ENCODE assay signal across 13 mouse cellular contexts in the genomic region with DNA sequence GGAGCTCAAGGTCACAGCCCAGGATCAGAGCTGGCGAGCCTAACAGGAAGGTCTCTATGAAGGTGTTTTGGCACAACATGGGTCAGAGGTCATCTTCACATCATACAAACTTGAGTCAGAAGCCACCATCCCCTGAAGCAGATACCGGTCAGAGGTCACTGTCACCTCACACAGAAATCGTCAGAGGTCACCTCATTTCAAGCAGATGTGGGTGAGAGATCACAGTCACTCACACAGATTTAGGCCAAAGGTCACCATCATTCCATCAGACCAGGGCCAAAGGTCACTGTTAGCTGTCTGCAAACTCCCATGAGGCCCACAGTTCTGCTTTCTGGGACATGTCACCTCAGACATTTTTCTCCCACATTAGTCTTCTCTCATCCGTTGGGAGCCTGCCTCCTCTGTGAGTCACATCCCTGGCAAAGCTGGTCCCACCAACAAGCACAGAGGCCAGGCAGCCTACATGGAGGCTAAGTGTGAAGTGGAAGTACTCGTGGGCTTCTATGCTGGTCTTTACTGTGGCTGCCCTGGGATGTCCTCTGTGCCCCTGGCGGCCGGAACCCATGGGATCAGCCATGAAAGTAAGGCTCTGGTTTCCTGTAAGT. TPM values are rescaled to one million over a fixed set of nuclear protein-coding genes. Genes with fewer than 3 reads are reported as not detected.
DNase-seq lines count a peak whose midpoint lies in the region; ATAC-seq and TF ChIP-seq lines count a peak whose summit lies in the region.
"Had no signal": no experiment of that assay in that cellular context is flagged by ENCODE, and none has a peak within 500 bp of the region (broad histone marks: within the 10 kb centered on the region; RNA-seq: fewer than 3 reads in every experiment).

No protein-coding gene starts in this region.

- H3K4me1 ChIP-seq in heart, embryonic 16.5 days (ENCODE audit: control insufficient read depth, insufficient read depth, low read length): peaks cover 3% of the 10 kb centered on the region; the same call in 1 of the 2 replicates
- peaks cover 83% of the 10 kb centered on the region for H3K4me1 ChIP-seq in liver, embryonic 11.5 days (replicated peaks; ENCODE audit: control insufficient read depth, insufficient read depth, low read length)
- H3K4me1 ChIP-seq in small intestine, adult 2 months (ENCODE audit: control insufficient read depth, insufficient read depth, insufficient read length, low read length): peaks cover 16% of the 10 kb centered on the region

- 68% methylated on average over 7 of the region's 7 CpGs for WGBS in heart, embryonic 16.5 days
- WGBS in liver, embryonic 11.5 days: 43% methylated on average over 7 of the region's 7 CpGs
- WGBS in small intestine, adult 2 months: 66% methylated on average over 7 of the region's 7 CpGs

- no peaks in the 10 kb centered on the region for H3K9me3 ChIP-seq in heart, embryonic 16.5 days (replicated peaks; ENCODE audit: control insufficient read depth, low read length)
- H3K9me3 ChIP-seq in liver, embryonic 11.5 days (ENCODE audit: control insufficient read depth, low read length): no peaks in the 10 kb centered on the region
- H3K9me3 ChIP-seq: hindbrain, embryonic 13.5 days had no signal

- DNase-seq in heart, adult 9 months (ENCODE audit: low spot score in 2 of 2): no peak
- DNase-seq in right cerebral cortex, adult 18-20 months: peak; percentile 58
- no peak for DNase-seq in right cerebral cortex, postnatal 25 days
- no peak for DNase-seq in liver, embryonic 11.5 days (ENCODE audit: low spot score)
- no peak for DNase-seq in MN1 (ENCODE audit: low spot score)
- DNase-seq: cerebellum, postnatal 14 days; forebrain, postnatal 0 days; heart, adult 11 months; retina, postnatal 1 day had no signal

- no peak for TF ChIP-seq CTCF in small intestine, adult 2 months (IDR thresholded peaks at IDR 0.05; ENCODE audit: extremely low read depth, insufficient read length, insufficient replicate concordance, low read depth, low read length)

- no peak overlapping the region for H3K4me3 ChIP-seq in heart, embryonic 16.5 days (ENCODE audit: low read length)
- peak overlapping the region; percentile 76 for H3K4me3 ChIP-seq in liver, embryonic 11.5 days (ENCODE audit: low read depth, low read length)
- H3K4me3 ChIP-seq in small intestine, adult 2 months (ENCODE audit: low read depth, low read length): 0 out of 2 replicates have a peak overlapping the region, but pooled peaks have one; percentile 0
- H3K4me3 ChIP-seq: hindbrain, embryonic 13.5 days had no signal

- 0 out of 2 replicates have a peak overlapping the region, but pooled peaks have one; percentile 10 for H3K4me2 ChIP-seq in heart, embryonic 16.5 days (ENCODE audit: low read depth, low read length)
- peak overlapping the region; percentile 95 for H3K4me2 ChIP-seq in liver, embryonic 11.5 days
- H3K4me2 ChIP-seq: hindbrain, embryonic 13.5 days; midbrain, embryonic 11.5 days had no signal

- ATAC-seq in heart, embryonic 16.5 days (replicated peaks; ENCODE audit: extremely low read depth, insufficient read depth, low FRiP score): no peak
- ATAC-seq in liver, embryonic 11.5 days (replicated peaks; ENCODE audit: low FRiP score): no peak
- ATAC-seq: forebrain, postnatal 0 days had no signal

- H3K27ac ChIP-seq in heart, embryonic 16.5 days (ENCODE audit: low read length): no peak overlapping the region
- H3K27ac ChIP-seq in liver, embryonic 11.5 days (ENCODE audit: low read depth, low read length): 0 out of 2 replicates have a peak overlapping the region, but pooled peaks have one; percentile 8
- H3K27ac ChIP-seq in small intestine, adult 2 months (ENCODE audit: insufficient read depth, low read depth, low read length): no peak overlapping the region
- H3K27ac ChIP-seq: hindbrain, embryonic 13.5 days had no signal

- H3K27me3 ChIP-seq in heart, embryonic 16.5 days (ENCODE audit: control insufficient read depth, insufficient read depth, low read length): peaks cover 2% of the 10 kb centered on the region; the same call in 1 of the 2 replicates
- peaks cover 4% of the 10 kb centered on the region for H3K27me3 ChIP-seq in liver, embryonic 11.5 days (replicated peaks; ENCODE audit: control insufficient read depth, insufficient read depth, low read length)
- H3K27me3 ChIP-seq in small intestine, adult 2 months (ENCODE audit: control insufficient read depth, insufficient read depth, low read length): no peaks in the 10 kb centered on the region

- no peak for TF ChIP-seq POLR2A in small intestine, adult 2 months (IDR thresholded peaks at IDR 0.05; ENCODE audit: low read depth, low read length)

- H3K36me3 ChIP-seq in heart, embryonic 16.5 days (ENCODE audit: control insufficient read depth, insufficient read depth): no peaks in the 10 kb centered on the region
- H3K36me3 ChIP-seq in liver, embryonic 11.5 days (ENCODE audit: control insufficient read depth, insufficient read depth, low read length): peaks cover 5% of the 10 kb centered on the region
- no peaks in the 10 kb centered on the region for H3K36me3 ChIP-seq in small intestine, adult 2 months (ENCODE audit: control insufficient read depth, insufficient read depth, low read length)
- H3K36me3 ChIP-seq: hindbrain, embryonic 13.5 days had no signal

- no peak overlapping the region for H3K9ac ChIP-seq in heart, embryonic 16.5 days (ENCODE audit: low read length)
- H3K9ac ChIP-seq in liver, embryonic 11.5 days (ENCODE audit: low read depth, low read length): peak overlapping the region; percentile 83
- H3K9ac ChIP-seq: forebrain, postnatal 0 days; hindbrain, embryonic 13.5 days had no signal

RNA-seq across cellular contexts. Expression of gene Cbfa2t3, which starts 3.4 kb away (rescaled TPM):
- polyA plus RNA-seq in heart, embryonic 16.5 days (2015; fragmentation: Nextera tagmentation; extraction: Ambion mirVana): 4.6 and 4.8 TPM in 2 replicates
- 13.8 and 14.4 TPM in 2 replicates for polyA plus RNA-seq in liver, embryonic 11.5 days (2014; fragmentation: Nextera tagmentation; extraction: Ambion mirVana)
- polyA plus RNA-seq in small intestine, adult 2 months (2012; rRNA removed): 12.4 and 14.8 TPM in 2 replicates
